Mouse (Mus musculus): ENCODE measurements at regions not wholly inside any gene's neighbourhood (a gene's known extent, or its start where the extent isn't known, plus 50 kb on each side); places are given as distances from the start of the nearest gene placed in this dataset.

GRCm38 (mm10) chr6:31088147-31088972 is 129.5 kb upstream of the Klf14 start:
- Histone ChIP-seq H3K4me2 (replicated peaks) (peak overlapping the region; percentile 54), H3K4me1 (peaks cover 23% of the 10 kb centered on the region), H3K27ac (no peak overlapping the region), H3K9ac (no peak overlapping the region), H3K27me3 (replicated peaks) (no peaks in the 10 kb centered on the region), H3K9me3 (no peaks in the 10 kb centered on the region), H3K36me3 (no peaks in the 10 kb centered on the region), H3K4me3 (peak overlapping the region; percentile 13)
- ATAC-seq (ENCODE audit: low FRiP score, low read depth), result peak; percentile 74
- 18% methylated on average over 18 of the region's 18 CpGs for WGBS

DNA sequence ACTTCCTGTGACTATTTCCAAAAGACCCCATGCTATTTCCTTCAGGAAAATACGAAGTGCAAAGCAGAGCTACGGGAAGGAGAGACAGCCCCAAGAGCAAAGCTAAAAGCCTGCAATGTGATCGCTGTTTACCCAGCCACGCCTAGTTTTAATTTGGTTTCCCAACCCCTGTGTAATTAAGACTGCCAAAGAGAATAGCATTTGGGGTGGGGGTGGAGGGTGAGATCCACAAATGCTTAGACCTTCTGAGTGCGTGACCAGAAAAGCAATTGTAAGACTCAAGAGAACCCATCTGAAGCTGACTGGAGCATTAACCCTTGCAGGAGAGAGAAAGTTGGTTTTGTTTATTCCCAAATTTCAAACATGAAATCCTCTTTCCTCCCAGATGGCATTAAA is 130.1 kb upstream of the Klf14 start:
- H3K9me3 ChIP-seq, result no peaks in the 10 kb centered on the region
- WGBS, result 9% methylated on average over 5 of the region's 5 CpGs
- H3K4me3 ChIP-seq, result 0 out of 2 replicates have a peak overlapping the region, but pooled peaks have one; percentile 13
- peak; percentile 51; the same call in 1 of the 2 replicates for ATAC-seq (ENCODE audit: low FRiP score, low read depth)
- no peak overlapping the region for H3K9ac ChIP-seq
- peak overlapping the region; percentile 54 for H3K4me2 ChIP-seq (replicated peaks)
- no peaks in the 10 kb centered on the region for H3K27me3 ChIP-seq (replicated peaks)
- H3K36me3 ChIP-seq, result no peaks in the 10 kb centered on the region
- H3K4me1 ChIP-seq, result peaks cover 23% of the 10 kb centered on the region
- H3K27ac ChIP-seq, result 0 out of 2 replicates have a peak overlapping the region, but pooled peaks have one; percentile 15

- Histone ChIP-seq H3K4me3 (no peak overlapping the region), H3K4me1 (peaks cover 23% of the 10 kb centered on the region), H3K9me3 (no peaks in the 10 kb centered on the region), H3K4me2 (replicated peaks) (no peak overlapping the region), H3K9ac (no peak overlapping the region), H3K27me3 (replicated peaks) (no peaks in the 10 kb centered on the region), H3K27ac (no peak overlapping the region), H3K36me3 (no peaks in the 10 kb centered on the region)
- no peak for ATAC-seq (ENCODE audit: low FRiP score, low read depth)
- 98% methylated on average over 6 of the region's 6 CpGs for WGBS
Observed at GRCm38 (mm10) chr6:31090288-31090687, 131.4 kb upstream of the Klf14 start.

DNA sequence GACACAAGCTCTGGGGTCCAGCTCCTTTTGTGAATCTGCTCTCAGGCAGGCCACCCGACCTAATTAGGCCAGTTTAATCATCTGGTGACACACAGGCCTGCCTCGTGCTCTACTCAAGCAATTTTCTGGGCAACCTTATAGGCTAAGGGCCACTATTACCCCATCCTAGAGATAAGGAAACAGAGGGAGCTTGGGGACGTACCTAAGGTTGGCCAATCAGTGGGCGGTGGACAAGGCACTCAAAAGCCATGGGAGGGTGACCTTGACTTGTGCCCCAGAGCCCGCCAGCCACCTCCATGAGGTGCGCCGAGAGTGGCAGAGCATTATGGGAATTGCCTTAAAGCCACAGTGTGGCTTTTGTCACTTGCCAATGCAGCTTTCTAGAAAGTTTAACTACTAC is 131.9 kb upstream of the Klf14 start:
- no peak overlapping the region for H3K9ac ChIP-seq
- no peak overlapping the region for H3K4me2 ChIP-seq (replicated peaks)
- no peaks in the 10 kb centered on the region for H3K36me3 ChIP-seq
- no peak for ATAC-seq (ENCODE audit: low FRiP score, low read depth)
- H3K27ac ChIP-seq, result no peak overlapping the region
- WGBS, result 75% methylated on average over 7 of the region's 7 CpGs
- peaks cover 23% of the 10 kb centered on the region for H3K4me1 ChIP-seq
- H3K4me3 ChIP-seq, result no peak overlapping the region
- H3K27me3 ChIP-seq (replicated peaks), result no peaks in the 10 kb centered on the region
- H3K9me3 ChIP-seq, result no peaks in the 10 kb centered on the region

GRCm38 (mm10) chr6:31092324-31092723 is 133.4 kb upstream of the Klf14 start:
- Histone ChIP-seq H3K4me2 (replicated peaks) (no peak overlapping the region), H3K36me3 (no peaks in the 10 kb centered on the region), H3K4me1 (peaks cover 34% of the 10 kb centered on the region), H3K27me3 (replicated peaks) (no peaks in the 10 kb centered on the region), H3K27ac (no peak overlapping the region), H3K9ac (no peak overlapping the region), H3K4me3 (no peak overlapping the region), H3K9me3 (no peaks in the 10 kb centered on the region)
- WGBS, result 87% methylated on average over 6 of the region's 6 CpGs
- ATAC-seq (ENCODE audit: low FRiP score, low read depth), result no peak

DNA sequence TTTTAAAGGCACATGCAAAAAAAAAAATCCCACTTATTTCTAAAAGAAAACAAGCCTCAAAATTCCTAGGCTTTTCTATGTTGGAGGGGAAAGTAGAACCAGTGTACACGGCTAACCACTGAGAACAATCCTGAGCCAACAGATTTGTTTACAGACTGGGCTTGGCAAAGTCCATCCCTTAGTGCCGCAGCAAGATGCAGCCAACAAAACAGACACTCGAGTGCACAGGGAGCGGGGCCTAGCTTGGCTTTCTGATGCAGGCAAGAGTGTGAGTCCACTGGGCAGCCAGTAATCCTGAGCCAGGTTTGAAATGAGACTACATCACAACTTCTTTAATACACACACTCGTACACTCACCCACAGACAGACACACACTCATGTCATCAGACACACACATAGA is 133.9 kb upstream of the Klf14 start:
- Histone ChIP-seq H3K36me3 (no peaks in the 10 kb centered on the region), H3K27me3 (replicated peaks) (no peaks in the 10 kb centered on the region), H3K4me3 (no peak overlapping the region), H3K9ac (no peak overlapping the region), H3K4me1 (peaks cover 30% of the 10 kb centered on the region), H3K9me3 (no peaks in the 10 kb centered on the region), H3K27ac (no peak overlapping the region), H3K4me2 (replicated peaks) (no peak overlapping the region)
- WGBS, result 85% methylated on average over 5 of the region's 5 CpGs
- ATAC-seq (ENCODE audit: low FRiP score, low read depth), result no peak

GRCm38 (mm10) chr6:31095943-31096714 is 137.3 kb upstream of the Klf14 start:
- H3K4me3 ChIP-seq, result no peak overlapping the region
- peak overlapping the region; percentile 20; the same call in 1 of the 2 replicates for H3K4me2 ChIP-seq (replicated peaks)
- ATAC-seq (ENCODE audit: low FRiP score, low read depth), result 0 out of 2 replicates have a peak, but pooled peaks have one; percentile 41
- peaks cover 11% of the 10 kb centered on the region for H3K4me1 ChIP-seq
- no peaks in the 10 kb centered on the region for H3K36me3 ChIP-seq
- H3K9me3 ChIP-seq, result no peaks in the 10 kb centered on the region
- WGBS, result 48% methylated on average over 21 of the region's 21 CpGs
- H3K27me3 ChIP-seq (replicated peaks), result no peaks in the 10 kb centered on the region
- H3K27ac ChIP-seq, result 0 out of 2 replicates have a peak overlapping the region, but pooled peaks have one; percentile 27
- no peak overlapping the region for H3K9ac ChIP-seq

DNA sequence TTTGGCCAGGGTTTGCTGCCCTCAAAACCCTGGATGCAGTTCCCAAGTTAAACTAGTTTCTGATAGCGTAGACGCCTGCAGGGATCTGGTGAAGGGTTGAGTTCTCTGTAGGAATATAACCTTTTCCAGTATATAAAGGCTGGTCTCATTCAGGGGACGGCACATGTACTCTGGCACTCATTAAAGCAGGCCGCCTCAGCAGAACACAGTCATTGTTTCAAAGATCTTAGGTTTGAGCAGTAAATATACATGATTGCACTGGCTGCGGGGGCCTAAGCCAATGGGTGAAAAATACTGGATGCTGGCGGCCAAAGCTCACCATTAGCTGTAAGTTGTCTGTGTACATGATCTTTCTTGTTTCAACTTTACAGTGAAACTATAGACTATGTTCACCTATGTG is 137.9 kb upstream of the Klf14 start:
- Histone ChIP-seq H3K4me3 (no peak overlapping the region), H3K4me2 (replicated peaks) (no peak overlapping the region), H3K4me1 (peaks cover 11% of the 10 kb centered on the region), H3K36me3 (no peaks in the 10 kb centered on the region), H3K27me3 (replicated peaks) (no peaks in the 10 kb centered on the region), H3K9ac (no peak overlapping the region), H3K9me3 (no peaks in the 10 kb centered on the region), H3K27ac (0 out of 2 replicates have a peak overlapping the region, but pooled peaks have one; percentile 27)
- ATAC-seq (ENCODE audit: low FRiP score, low read depth), result no peak
- WGBS, result 68% methylated on average over 6 of the region's 6 CpGs

GRCm38 (mm10) chr6:31097254-31097653 is 138.4 kb upstream of the Klf14 start:
- Histone ChIP-seq H3K9ac (no peak overlapping the region), H3K27me3 (replicated peaks) (no peaks in the 10 kb centered on the region), H3K4me2 (replicated peaks) (no peak overlapping the region), H3K9me3 (no peaks in the 10 kb centered on the region), H3K4me3 (no peak overlapping the region), H3K36me3 (no peaks in the 10 kb centered on the region), H3K27ac (no peak overlapping the region), H3K4me1 (peaks cover 11% of the 10 kb centered on the region)
- 78% methylated on average over 9 of the region's 9 CpGs for WGBS
- no peak for ATAC-seq (ENCODE audit: low FRiP score, low read depth)

- no peak overlapping the region for H3K9ac ChIP-seq
- H3K4me3 ChIP-seq, result no peak overlapping the region
- no peaks in the 10 kb centered on the region for H3K9me3 ChIP-seq
- ATAC-seq (ENCODE audit: low FRiP score, low read depth), result no peak
- H3K27me3 ChIP-seq (replicated peaks), result no peaks in the 10 kb centered on the region
- H3K36me3 ChIP-seq, result no peaks in the 10 kb centered on the region
- H3K4me1 ChIP-seq, result peaks cover 11% of the 10 kb centered on the region
- WGBS, result 81% methylated on average over 5 of the region's 5 CpGs
- no peak overlapping the region for H3K27ac ChIP-seq
- H3K4me2 ChIP-seq (replicated peaks), result no peak overlapping the region
Observed at GRCm38 (mm10) chr6:31098106-31098505, 139.2 kb upstream of the Klf14 start.

- no peak overlapping the region for H3K4me2 ChIP-seq (replicated peaks)
- H3K36me3 ChIP-seq, result no peaks in the 10 kb centered on the region
- H3K9me3 ChIP-seq, result no peaks in the 10 kb centered on the region
- H3K27me3 ChIP-seq (replicated peaks), result no peaks in the 10 kb centered on the region
- no peak overlapping the region for H3K9ac ChIP-seq
- no peak overlapping the region for H3K27ac ChIP-seq
- 74% methylated on average over 12 of the region's 12 CpGs for WGBS
- H3K4me1 ChIP-seq, result peaks cover 11% of the 10 kb centered on the region
- ATAC-seq (ENCODE audit: low FRiP score, low read depth), result no peak
- no peak overlapping the region for H3K4me3 ChIP-seq
Observed at GRCm38 (mm10) chr6:31100084-31100579, 141.3 kb upstream of the Klf14 start.

DNA sequence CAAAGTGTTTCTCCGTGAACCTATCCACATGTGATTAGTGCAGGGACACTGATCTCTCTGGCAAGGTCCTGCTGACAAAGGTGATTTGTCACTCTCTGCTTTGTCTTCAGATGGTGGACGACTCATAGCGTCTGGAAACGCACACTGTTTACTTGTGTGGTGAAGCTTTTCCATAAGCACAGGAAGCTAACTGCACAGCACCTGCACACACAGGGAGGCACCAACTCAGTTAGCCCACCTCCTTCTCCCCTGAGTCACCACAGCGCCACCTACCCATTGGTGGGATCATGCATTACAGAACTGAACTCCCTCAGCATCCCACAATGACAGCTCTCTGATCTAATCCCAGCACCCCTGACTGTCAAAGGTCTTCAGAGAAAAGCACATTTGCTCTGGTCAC is 141.9 kb upstream of the Klf14 start:
- Histone ChIP-seq H3K4me1 (peaks cover 11% of the 10 kb centered on the region), H3K4me2 (replicated peaks) (no peak overlapping the region), H3K27ac (no peak overlapping the region), H3K4me3 (no peak overlapping the region), H3K9me3 (no peaks in the 10 kb centered on the region), H3K27me3 (replicated peaks) (no peaks in the 10 kb centered on the region), H3K9ac (no peak overlapping the region), H3K36me3 (no peaks in the 10 kb centered on the region)
- 43% methylated on average over 5 of the region's 5 CpGs for whole genome bisulfite sequencing
- no peak for ATAC-seq (ENCODE audit: low FRiP score, low read depth)

All from neural tube, embryonic 12.5 days (tissue).